Mouse (Mus musculus) G1E (cell line): ENCODE measurements around the gene Iqgap2. TPM values are rescaled to one million over a fixed set of nuclear protein-coding genes. Genes with fewer than 3 reads are reported as not detected.

Source experiments
- ATAC-seq: 2 replicates; pipeline ENCODE4 v1.8.0; 2016; ENCODE audit warnings: mild to moderate bottlenecking; ENCODE audit not compliant: insufficient number of reproducible peaks, poor library complexity, low FRiP score, severe bottlenecking; ENCODE audit errors: extremely low read depth
- DNase-seq: peaks from one replicate; pipeline ENCODE4 v3.0.0; 2012; ENCODE audit warnings: low spot score
- H3K27me3 ChIP-seq: 2 replicates; pipeline ENCODE4 v1.6.1; 2012; ENCODE audit warnings: mild to moderate bottlenecking, low read length, inconsistent platforms; ENCODE audit not compliant: insufficient read depth
- H3K36me3 ChIP-seq: replicated peaks from 2 replicates; pipeline ENCODE3; 2012; ENCODE audit warnings: mild to moderate bottlenecking, inconsistent platforms
- H3K4me1 ChIP-seq: 2 replicates; pipeline ENCODE4 v1.6.1; 2012; ENCODE audit warnings: low read depth, low read length, inconsistent platforms, mixed read lengths; ENCODE audit not compliant: insufficient read depth
- H3K4me3 ChIP-seq: 2 replicates; pipeline ENCODE4 v1.5.1; 2012; ENCODE audit warnings: low read depth, mild to moderate bottlenecking, inconsistent platforms, low read length, moderate library complexity, mixed read lengths
- H3K9me3 ChIP-seq: replicated peaks from 2 replicates; pipeline ENCODE4 v1.6.1; 2012; ENCODE audit warnings: inconsistent platforms
- CTCF ChIP-seq: IDR thresholded peaks from 2 replicates; pipeline ENCODE4 v1.5.1; 2012; ENCODE audit warnings: low read depth, low read length, inconsistent platforms, mixed read lengths
- GATA1 ChIP-seq: IDR thresholded peaks from 2 replicates; pipeline ENCODE4 v1.6.1; 2012; ENCODE audit warnings: borderline replicate concordance, low read length, inconsistent platforms, mixed read lengths
- GATA2 ChIP-seq: IDR thresholded peaks from 2 replicates; pipeline ENCODE4 v1.6.1; 2012; ENCODE audit warnings: low read depth, low read length, inconsistent platforms, borderline replicate concordance
- POLR2AphosphoS5 ChIP-seq: IDR thresholded peaks from 2 replicates; pipeline ENCODE4 v1.6.1; 2012; ENCODE audit warnings: low read depth, low read length, inconsistent platforms; ENCODE audit not compliant: insufficient replicate concordance
- TAL1 ChIP-seq: conservative IDR thresholded peaks from 2 replicates; pipeline ENCODE4 v1.6.1; 2012; ENCODE audit warnings: low read depth, low read length, inconsistent platforms, mixed read lengths
- polyA plus RNA-seq: library from polyadenylated mRNA; stranded (reverse); fragments of >175 nt; gene quantifications from 2 replicates; pipeline ENCODE4 v1.2.3, GENCODE M21; 2012
- total RNA-seq, 2 experiments: library from RNA; stranded (forward) in 1 of 2; stranded (reverse) in 1 of 2; fragments of 200-1000 nt in 1 of 2; fragments of >200 nt in 1 of 2; fragmentation: Nextera tagmentation in 1 of 2; gene quantifications; 2 replicates each; pipeline ENCODE4 v1.2.3; 2014 to 2017

The Iqgap2 gene
- total and polyA plus RNA-seq, 3 experiments, result 3.0 to 14.3 (median 6.6) TPM

- ATAC-seq (peak; percentile 78), DNase-seq (no peak)
- H3K4me1 ChIP-seq, result peaks cover 28% of the 10 kb centered on the region
These were observed 212.2 kb downstream of the Iqgap2 start for GRCm38 (mm10) chr13:95679491-95679941.

GRCm38 (mm10) chr13:95679078-95679477, 212.6 kb downstream of the Iqgap2 start:
- TF ChIP-seq GATA2 (no peak), GATA1 (no peak), CTCF (no peak)
- ATAC-seq (peak; percentile 9; the same call in 1 of the 2 replicates), DNase-seq (no peak)
- Histone ChIP-seq H3K9me3 (no peaks in the 10 kb centered on the region), H3K4me1 (peaks cover 25% of the 10 kb centered on the region), H3K36me3 (no peaks in the 10 kb centered on the region), H3K27me3 (no peaks in the 10 kb centered on the region), H3K4me3 (no peak overlapping the region)

More at GRCm38 (mm10) chr13:95679491-95679941, 212.2 kb downstream of the Iqgap2 start:
- TF ChIP-seq TAL1 (peak; percentile 74), GATA1 (no peak), CTCF (no peak)
- Histone ChIP-seq H3K36me3 (no peaks in the 10 kb centered on the region), H3K27me3 (no peaks in the 10 kb centered on the region), H3K4me3 (no peak overlapping the region), H3K9me3 (no peaks in the 10 kb centered on the region)

GRCm38 (mm10) chr13:95672372-95672771, 219.3 kb downstream of the Iqgap2 start:
- peaks cover 12% of the 10 kb centered on the region for H3K4me1 ChIP-seq
- no peaks in the 10 kb centered on the region for H3K27me3 ChIP-seq
- ATAC-seq (no peak), DNase-seq (no peak)
- H3K4me3 ChIP-seq, result no peak overlapping the region
- H3K9me3 ChIP-seq, result peaks cover 9% of the 10 kb centered on the region
- peaks cover 11% of the 10 kb centered on the region for H3K36me3 ChIP-seq
- no peak for TF ChIP-seq POLR2AphosphoS5
- TF ChIP-seq CTCF, result no peak
- TF ChIP-seq GATA1, result no peak
- no peak for TF ChIP-seq GATA2
- TF ChIP-seq TAL1, result no peak

- peaks cover 15% of the 10 kb centered on the region for H3K4me1 ChIP-seq
- ATAC-seq (peak; percentile 92), DNase-seq (peak; percentile 51)
- peak; percentile 86 for TF ChIP-seq TAL1
- TF ChIP-seq GATA2, result no peak
- no peaks in the 10 kb centered on the region for H3K27me3 ChIP-seq
- peaks cover 9% of the 10 kb centered on the region for H3K9me3 ChIP-seq
- peak overlapping the region; percentile 15; the same call in 1 of the 2 replicates for H3K4me3 ChIP-seq
- peaks cover 14% of the 10 kb centered on the region for H3K36me3 ChIP-seq
These were observed 220.4 kb downstream of the Iqgap2 start for GRCm38 (mm10) chr13:95671108-95671897.

GRCm38 (mm10) chr13:95670534-95670933, 221.2 kb downstream of the Iqgap2 start:
- DNase-seq (no peak), ATAC-seq (no peak)
- Histone ChIP-seq H3K9me3 (peaks cover 9% of the 10 kb centered on the region), H3K4me1 (peaks cover 15% of the 10 kb centered on the region), H3K4me3 (no peak overlapping the region), H3K27me3 (no peaks in the 10 kb centered on the region), H3K36me3 (peaks cover 14% of the 10 kb centered on the region)
- TF ChIP-seq CTCF (no peak), GATA1 (no peak), POLR2AphosphoS5 (no peak), GATA2 (no peak), TAL1 (no peak)

GRCm38 (mm10) chr13:95667260-95667659, 224.5 kb downstream of the Iqgap2 start:
- peaks cover 12% of the 10 kb centered on the region for H3K4me1 ChIP-seq
- ATAC-seq (no peak), DNase-seq (no peak)
- no peaks in the 10 kb centered on the region for H3K27me3 ChIP-seq
- TF ChIP-seq POLR2AphosphoS5, result no peak
- no peak for TF ChIP-seq GATA2
- TF ChIP-seq CTCF, result no peak
- H3K4me3 ChIP-seq, result no peak overlapping the region
- peaks cover 9% of the 10 kb centered on the region for H3K9me3 ChIP-seq
- peaks cover 22% of the 10 kb centered on the region for H3K36me3 ChIP-seq
